Mouse (Mus musculus) olfactory bulb, adult 2 months (tissue): ENCODE measurements around the gene Hormad1. TPM values are rescaled to one million over a fixed set of nuclear protein-coding genes. Genes with fewer than 3 reads are reported as not detected.
"Not testable (repeated sequence)": the region's sequence is repeated elsewhere in the genome, so short reads cannot be mapped to it uniquely, and the experiment has no call there.

Source experiments
- H3K27ac ChIP-seq: fragments of 200-500 bp; 2 replicates; pipeline ENCODE4 v1.5.1; 2012; ENCODE audit warnings: low read depth, low read length; ENCODE audit not compliant: insufficient read depth
- H3K4me1 ChIP-seq: fragments of 200-500 bp; 2 replicates; pipeline ENCODE4 v1.6.1; 2012; ENCODE audit warnings: low read length; ENCODE audit not compliant: control insufficient read depth, insufficient read depth
- H3K4me3 ChIP-seq: fragments of 200-500 bp; 2 replicates; pipeline ENCODE4 v1.5.1; 2012; ENCODE audit warnings: mild to moderate bottlenecking, low read depth, low read length, moderate library complexity; ENCODE audit not compliant: insufficient read depth
- CTCF ChIP-seq: fragments of 200-500 bp; IDR thresholded peaks from 2 replicates; pipeline ENCODE4 v1.5.1; 2012; ENCODE audit warnings: low read depth, mild to moderate bottlenecking, low read length, moderate library complexity; ENCODE audit not compliant: insufficient read depth
- POLR2A ChIP-seq: fragments of 200-500 bp; IDR thresholded peaks from 2 replicates; pipeline ENCODE4 v1.6.1; 2012; ENCODE audit warnings: mild to moderate bottlenecking, low read depth, low read length, moderate library complexity; ENCODE audit not compliant: insufficient read depth
- WGBS: fragments of 180-500 bp; shearing (Covaris S2); methylation state at CpG from one replicate; pipeline ENCODE4 v1.1.7; 2018; 5-methylcytosine and 5-hydroxymethylcytosine counted together
- polyA plus RNA-seq: library from polyadenylated mRNA; stranded (reverse); fragments of >200 nt; gene quantifications from 2 replicates; pipeline ENCODE4 v1.2.4, GENCODE M21; 2012; ENCODE audit warnings: low replicate concordance; ENCODE audit not compliant: missing spikeins, insufficient read depth, insufficient read length

Hormad1 gene
- polyA plus RNA-seq, 1 experiment, result not detected

DNA sequence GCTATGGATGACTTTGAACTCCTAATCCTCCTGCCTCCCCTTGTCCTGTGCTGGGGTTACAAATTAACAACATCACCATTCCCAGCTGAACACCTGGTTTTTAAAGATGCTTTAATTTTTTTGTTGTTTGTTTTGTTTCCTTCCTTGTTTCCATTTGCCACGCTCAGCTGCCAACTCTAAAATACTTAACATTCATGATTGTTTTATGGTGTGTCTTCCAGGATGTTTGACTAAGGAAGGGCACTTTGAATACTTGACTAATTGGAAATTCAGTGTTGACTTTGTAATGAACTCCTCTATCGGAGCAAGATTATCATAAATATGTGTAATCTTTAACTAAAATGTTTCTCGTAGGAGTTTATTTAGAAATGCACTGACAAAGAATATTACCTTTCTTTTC lies 41.8 kb downstream of the Hormad1 start:
- TF ChIP-seq POLR2A (no peak), CTCF (no peak)
- H3K27ac ChIP-seq, result no peak overlapping the region

GRCm38 (mm10) chr3:95606096-95606495 lies 46.6 kb downstream of the Hormad1 start:
- no peak overlapping the region for H3K27ac ChIP-seq
- H3K4me1 ChIP-seq, result no peaks in the 10 kb centered on the region
- TF ChIP-seq POLR2A, result no peak
- TF ChIP-seq CTCF, result no peak
- no peak overlapping the region for H3K4me3 ChIP-seq
- 90% methylated on average over 3 of the region's 3 CpGs for WGBS

More for the DNA sequence above, 41.8 kb downstream of the Hormad1 start:
- WGBS, result 89% methylated on average over 3 of the region's 3 CpGs
- no peak overlapping the region for H3K4me3 ChIP-seq
- no peaks in the 10 kb centered on the region for H3K4me1 ChIP-seq

DNA sequence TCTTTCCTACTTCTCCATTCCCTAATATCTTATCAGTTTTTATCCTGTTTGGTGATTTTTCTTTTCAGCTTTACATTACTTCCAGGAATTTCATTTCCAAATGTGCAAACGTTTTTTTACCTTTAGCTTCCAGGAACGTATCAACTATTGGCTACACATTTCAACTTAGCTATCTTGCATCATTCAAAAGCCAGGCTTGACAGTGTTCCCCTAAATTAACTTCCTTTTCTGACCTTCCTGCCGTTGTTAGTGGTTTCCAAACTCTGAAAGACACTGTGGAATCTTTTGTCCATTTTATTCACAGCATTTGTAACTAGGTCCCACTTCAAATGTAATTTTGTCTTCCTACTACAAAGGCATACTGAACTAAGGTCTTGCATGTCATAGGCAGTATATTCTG lies 49.7 kb downstream of the Hormad1 start:
- Histone ChIP-seq H3K4me3 (no peak overlapping the region), H3K27ac (no peak overlapping the region), H3K4me1 (no peaks in the 10 kb centered on the region)
- TF ChIP-seq CTCF (no peak), POLR2A (no peak)
- 71% methylated on average over 3 of the region's 3 CpGs for WGBS

GRCm38 (mm10) chr3:95613996-95614395 lies 54.5 kb downstream of the Hormad1 start:
- Histone ChIP-seq H3K4me3 (no peak overlapping the region), H3K4me1 (no peaks in the 10 kb centered on the region), H3K27ac (no peak overlapping the region)
- TF ChIP-seq POLR2A (no peak), CTCF (no peak)
- 97% methylated on average over 1 of the region's 1 CpGs for WGBS

DNA sequence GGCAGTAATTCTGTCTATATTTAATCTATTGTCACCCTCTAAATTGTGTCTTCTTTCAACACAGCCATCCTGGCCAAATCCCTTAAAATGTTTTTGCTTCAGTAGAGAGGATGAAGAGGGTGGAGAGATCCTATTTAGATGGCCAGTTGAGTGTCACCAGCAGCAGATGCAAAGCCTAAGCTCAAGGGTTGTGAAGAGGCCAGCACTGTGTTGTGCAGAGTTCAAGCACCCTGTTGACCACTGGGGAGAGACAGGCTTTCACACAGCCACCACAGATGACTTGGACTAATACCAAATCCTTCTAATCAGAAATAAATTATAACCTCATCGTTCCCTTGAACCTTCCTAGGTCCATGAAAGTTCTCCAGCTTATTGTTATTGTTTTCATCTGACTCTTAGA lies 59.0 kb downstream of the Hormad1 start:
- H3K4me3 ChIP-seq, result no peak overlapping the region
- TF ChIP-seq CTCF (no peak), POLR2A (no peak)
- H3K4me1 ChIP-seq, result no peaks in the 10 kb centered on the region
- 75% methylated on average over 1 of the region's 1 CpGs for WGBS
- H3K27ac ChIP-seq, result no peak overlapping the region

DNA sequence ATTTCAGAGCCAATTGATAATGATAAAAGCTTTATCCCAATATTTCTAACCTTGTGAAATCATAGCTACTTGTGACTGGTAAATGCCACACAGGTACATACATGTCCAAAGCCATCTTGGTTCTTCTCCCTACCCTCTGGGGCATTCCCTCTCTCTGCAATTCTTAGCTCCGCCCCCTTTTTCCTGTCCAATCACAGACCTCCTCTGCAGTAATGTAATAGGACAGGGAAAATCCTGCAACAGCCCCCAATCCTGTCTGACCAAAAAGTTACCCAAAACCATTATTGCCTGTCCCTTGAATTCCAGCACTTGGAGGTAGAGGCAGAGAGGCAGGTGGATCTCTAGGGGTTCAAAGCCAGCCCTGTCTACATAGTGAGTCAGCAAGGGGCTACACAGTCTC lies 61.8 kb downstream of the Hormad1 start:
- H3K27ac ChIP-seq, result no peak overlapping the region
- no peak overlapping the region for H3K4me3 ChIP-seq
- no peak for TF ChIP-seq CTCF
- TF ChIP-seq POLR2A, result no peak
- H3K4me1 ChIP-seq, result peaks cover 3% of the 10 kb centered on the region; the same call in 1 of the 2 replicates
- WGBS, result 65% methylated on average over 1 of the region's 1 CpGs

DNA sequence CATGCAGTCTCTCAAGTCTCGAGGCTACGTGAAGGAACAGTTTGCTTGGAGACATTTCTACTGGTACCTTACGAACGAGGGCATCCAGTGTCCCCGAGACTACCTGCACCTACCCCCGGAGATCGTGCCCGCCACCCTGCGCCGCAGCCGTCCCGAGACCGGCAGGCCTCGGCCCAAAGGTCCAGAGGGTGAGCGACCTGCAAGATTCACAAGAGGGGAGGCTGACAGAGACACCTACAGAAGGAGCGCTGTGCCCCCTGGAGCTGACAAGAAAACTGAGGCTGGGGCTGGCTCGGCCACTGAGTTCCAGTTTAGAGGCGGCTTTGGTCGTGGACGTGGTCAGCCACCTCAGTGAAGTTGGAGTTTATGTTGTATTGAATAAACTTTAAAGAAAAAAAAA lies 62.9 kb downstream of the Hormad1 start:
- WGBS, result 96% methylated on average over 20 of the region's 20 CpGs
- not testable (repeated sequence) for H3K27ac ChIP-seq, H3K4me1 ChIP-seq, H3K4me3 ChIP-seq

DNA sequence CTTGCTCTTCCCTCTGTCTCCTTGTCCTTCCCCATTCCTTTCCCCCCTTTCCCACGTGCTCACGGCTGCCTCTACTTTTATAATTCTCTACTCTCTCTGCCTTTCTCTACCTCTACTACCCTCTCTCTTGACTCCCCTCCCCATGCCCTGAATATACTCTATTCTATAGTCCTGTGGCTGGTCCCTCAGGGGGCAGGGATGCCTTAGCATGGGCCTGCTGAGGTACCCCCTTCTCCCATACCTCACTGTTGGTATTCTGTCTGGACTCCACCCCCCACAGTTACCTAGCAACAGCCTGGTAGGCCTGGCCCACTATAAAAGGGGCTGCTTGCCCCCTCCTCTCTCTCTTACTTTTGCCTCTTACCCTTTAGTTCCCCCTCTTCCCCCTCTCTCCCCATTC lies 64.1 kb downstream of the Hormad1 start:
- Histone ChIP-seq H3K4me3 (no peak overlapping the region), H3K27ac (no peak overlapping the region), H3K4me1 (peaks cover 8% of the 10 kb centered on the region; the same call in 1 of the 2 replicates)
- 46% methylated on average over 2 of the region's 2 CpGs for WGBS
- TF ChIP-seq POLR2A (no peak), CTCF (no peak)

DNA sequence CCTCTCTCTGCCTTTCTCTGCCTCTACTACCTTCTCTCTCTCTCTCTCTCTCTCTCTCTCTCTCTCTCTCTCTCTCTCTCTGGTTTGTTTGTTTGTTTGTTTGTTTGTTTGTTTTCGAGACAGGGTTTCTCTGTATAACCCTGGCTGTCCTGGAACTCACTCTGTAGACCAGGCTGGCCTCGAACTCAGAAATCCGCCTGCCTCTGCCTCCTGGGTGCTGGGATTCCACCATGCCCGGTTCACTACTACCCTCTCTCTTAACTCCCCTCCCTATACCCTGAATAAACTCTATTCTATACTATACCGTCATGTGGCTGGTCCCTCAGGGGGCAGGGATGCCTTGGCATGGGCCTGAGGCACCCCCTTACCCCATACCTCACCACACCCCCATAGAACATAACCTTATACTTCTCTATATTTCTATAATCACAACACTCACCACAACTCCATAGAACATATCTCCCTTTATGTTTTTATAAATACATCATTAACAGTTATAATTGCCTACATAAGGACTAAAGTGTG lies 64.6 kb downstream of the Hormad1 start:
- H3K4me3 ChIP-seq, H3K4me1 ChIP-seq: not testable (repeated sequence)
- 60% methylated on average over 5 of the region's 5 CpGs for WGBS
- H3K27ac ChIP-seq, result peak overlapping the region; percentile 83
